Mouse (Mus musculus) ES-Bruce4 (cell line): ENCODE results near the gene Fcgrt. TPM values are rescaled to one million over a fixed set of nuclear protein-coding genes. Genes with fewer than 3 reads are reported as not detected.
A peak's percentile ranks its signal among the peaks of the same experiment; 100 is the strongest.

Experiments used
- H3K27ac ChIP-seq: 2 replicates; pipeline ENCODE4 v1.5.1; 2012; ENCODE audit warnings: low read length, inconsistent platforms; ENCODE audit not compliant: insufficient read depth
- H3K27me3 ChIP-seq: 2 replicates; pipeline ENCODE4 v1.6.1; 2012; ENCODE audit warnings: mild to moderate bottlenecking, low read length, inconsistent platforms; ENCODE audit not compliant: control insufficient read depth, poor library complexity, insufficient read depth, severe bottlenecking
- H3K36me3 ChIP-seq: 2 replicates; pipeline ENCODE4 v1.6.1; 2012; ENCODE audit warnings: inconsistent platforms, mild to moderate bottlenecking, low read length, moderate library complexity; ENCODE audit not compliant: control insufficient read depth, poor library complexity, insufficient read depth, severe bottlenecking
- H3K4me1 ChIP-seq: one replicate; pipeline ENCODE4 v1.8.1; 2011; ENCODE audit warnings: low read length; ENCODE audit not compliant: control insufficient read depth, insufficient read depth
- H3K4me3 ChIP-seq: 2 replicates; pipeline ENCODE4 v1.5.1; 2011; ENCODE audit warnings: low read depth, mild to moderate bottlenecking, low read length
- H3K9ac ChIP-seq: 2 replicates; pipeline ENCODE4 v1.6.1; 2012; ENCODE audit warnings: low read depth, mild to moderate bottlenecking, inconsistent platforms; ENCODE audit not compliant: poor library complexity, severe bottlenecking
- H3K9me3 ChIP-seq: replicated peaks from 2 replicates; pipeline ENCODE4 v1.6.1; 2012; ENCODE audit warnings: mild to moderate bottlenecking, low read length, inconsistent platforms; ENCODE audit not compliant: control insufficient read depth, poor library complexity, insufficient read depth, severe bottlenecking
- CTCF ChIP-seq: IDR thresholded peaks from one replicate; pipeline ENCODE4 v1.8.1; 2011; ENCODE audit warnings: low read depth, low read length
- EP300 ChIP-seq: IDR thresholded peaks from 2 replicates; pipeline ENCODE4 v1.6.1; 2011; ENCODE audit warnings: low read depth, low read length; ENCODE audit not compliant: insufficient read depth
- POLR2A ChIP-seq: IDR thresholded peaks from one replicate; pipeline ENCODE4 v1.8.1; 2011; ENCODE audit warnings: low read length; ENCODE audit not compliant: insufficient read depth
- polyA plus RNA-seq: library from polyadenylated mRNA; stranded (reverse); fragments of >200 nt; gene quantifications from 2 replicates; pipeline ENCODE4 v1.2.4, GENCODE M21; 2011; ENCODE audit warnings: low read depth; ENCODE audit not compliant: missing spikeins, insufficient read depth, insufficient read length

Fcgrt gene
- polyA plus RNA-seq, 1 experiment: 2.0 TPM

DNA sequence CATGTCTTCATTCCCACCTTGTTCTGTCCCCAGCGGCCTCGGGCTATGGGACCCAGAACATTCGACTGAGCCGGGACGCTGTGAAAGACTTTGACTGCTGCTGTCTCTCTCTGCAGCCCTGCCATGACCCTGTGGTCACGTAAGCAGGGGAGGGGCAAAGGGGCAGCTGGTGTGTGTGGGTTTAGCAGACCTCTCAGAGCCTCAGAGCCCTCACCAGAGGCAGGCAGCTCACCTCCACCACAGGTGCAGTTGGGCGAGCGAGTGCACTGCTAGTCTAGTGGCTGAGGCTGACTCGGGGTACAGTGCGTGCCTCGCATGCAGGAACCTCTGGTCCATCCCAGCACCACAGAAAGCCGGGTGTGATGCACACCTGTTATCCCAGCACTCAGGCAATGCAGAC lies 29.7 kb downstream of the Fcgrt start:
- no peak for TF ChIP-seq POLR2A
- TF ChIP-seq CTCF: no peak
- TF ChIP-seq EP300: no peak
- H3K27ac ChIP-seq: no peak overlapping the region
- H3K9ac ChIP-seq: no peak overlapping the region
- no peaks in the 10 kb centered on the region for H3K36me3 ChIP-seq
- no peaks in the 10 kb centered on the region for H3K4me1 ChIP-seq
- no peaks in the 10 kb centered on the region for H3K27me3 ChIP-seq
- no peaks in the 10 kb centered on the region for H3K9me3 ChIP-seq
- no peak overlapping the region for H3K4me3 ChIP-seq

DNA sequence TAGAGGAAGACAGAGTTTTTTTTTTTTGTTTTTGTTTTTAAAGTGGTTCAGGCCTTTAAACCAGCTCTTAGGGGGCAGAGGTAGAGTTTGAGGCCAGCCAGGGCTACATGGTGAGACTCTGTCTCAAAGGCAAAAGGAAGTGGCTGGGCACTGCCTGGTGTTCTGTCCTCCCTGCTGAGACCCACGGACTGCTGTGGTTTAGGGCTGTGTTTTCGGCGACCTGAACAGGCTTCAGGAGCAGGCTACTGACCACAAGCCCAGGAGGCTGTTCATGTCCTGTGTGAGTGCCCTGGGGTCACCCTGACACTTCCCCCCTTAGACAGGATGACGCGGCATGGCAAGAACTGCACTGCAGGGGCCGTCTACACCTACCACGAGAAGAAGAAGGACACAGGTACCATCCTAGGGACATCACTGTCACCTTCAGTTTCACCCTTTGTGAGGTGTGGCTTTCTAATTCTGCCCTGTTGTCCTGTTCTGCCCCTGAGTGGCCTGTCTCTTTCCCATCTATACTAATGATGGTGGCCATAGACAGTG lies 30.4 kb downstream of the Fcgrt start:
- Histone ChIP-seq H3K4me1 (no peaks in the 10 kb centered on the region), H3K4me3 (no peak overlapping the region), H3K9me3 (no peaks in the 10 kb centered on the region), H3K9ac (no peak overlapping the region), H3K27ac (no peak overlapping the region), H3K27me3 (no peaks in the 10 kb centered on the region), H3K36me3 (no peaks in the 10 kb centered on the region)
- TF ChIP-seq EP300: no peak
- TF ChIP-seq POLR2A: no peak
- no peak for TF ChIP-seq CTCF

DNA sequence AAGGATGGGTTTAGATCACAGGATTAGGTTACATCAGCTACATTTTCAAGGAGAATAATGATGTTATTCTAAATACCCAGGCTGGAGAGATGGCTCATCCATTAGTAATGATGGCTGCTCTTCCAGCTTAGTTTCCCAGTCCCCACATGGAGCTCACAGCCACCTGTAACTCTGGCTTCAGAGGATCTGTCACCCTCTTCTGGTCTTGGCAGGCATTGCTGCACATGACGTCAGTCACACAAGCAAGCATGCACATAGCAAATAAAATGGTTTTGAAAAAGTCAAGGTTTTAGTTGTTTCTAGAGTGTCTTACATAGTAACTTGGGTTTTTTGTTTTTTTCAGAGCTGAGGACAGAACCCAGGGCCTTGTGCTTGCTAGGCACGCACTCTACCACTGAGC lies 31.4 kb downstream of the Fcgrt start:
- Histone ChIP-seq H3K36me3 (no peaks in the 10 kb centered on the region), H3K27ac (no peak overlapping the region), H3K4me3 (no peak overlapping the region), H3K9ac (no peak overlapping the region), H3K27me3 (no peaks in the 10 kb centered on the region), H3K9me3 (no peaks in the 10 kb centered on the region), H3K4me1 (no peaks in the 10 kb centered on the region)
- peak; percentile 82 for TF ChIP-seq CTCF
- TF ChIP-seq POLR2A: no peak
- TF ChIP-seq EP300: no peak

DNA sequence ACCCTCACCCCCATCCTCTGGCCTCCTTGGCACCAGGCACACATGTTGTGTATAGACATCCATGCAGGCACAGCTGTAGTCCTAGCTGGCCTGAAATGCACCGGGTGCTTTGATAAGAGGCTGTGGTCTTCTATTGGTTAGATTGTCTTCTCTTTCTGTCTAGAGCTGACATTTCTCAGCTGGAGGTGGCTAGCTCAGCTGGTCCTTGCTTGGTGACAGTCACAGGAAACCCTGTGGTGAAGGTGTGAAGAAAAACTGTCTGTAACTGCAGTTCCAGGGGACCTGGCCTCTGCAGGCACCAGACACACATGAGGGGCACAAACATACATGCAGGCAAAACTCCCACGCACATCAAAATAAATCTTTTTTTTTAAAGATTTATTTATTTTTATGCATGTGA lies 34.0 kb downstream of the Fcgrt start:
- Histone ChIP-seq H3K4me1 (no peaks in the 10 kb centered on the region), H3K36me3 (no peaks in the 10 kb centered on the region), H3K4me3 (no peak overlapping the region), H3K9me3 (no peaks in the 10 kb centered on the region), H3K27me3 (no peaks in the 10 kb centered on the region), H3K9ac (no peak overlapping the region), H3K27ac (no peak overlapping the region)
- TF ChIP-seq CTCF: no peak
- TF ChIP-seq EP300: no peak
- no peak for TF ChIP-seq POLR2A

DNA sequence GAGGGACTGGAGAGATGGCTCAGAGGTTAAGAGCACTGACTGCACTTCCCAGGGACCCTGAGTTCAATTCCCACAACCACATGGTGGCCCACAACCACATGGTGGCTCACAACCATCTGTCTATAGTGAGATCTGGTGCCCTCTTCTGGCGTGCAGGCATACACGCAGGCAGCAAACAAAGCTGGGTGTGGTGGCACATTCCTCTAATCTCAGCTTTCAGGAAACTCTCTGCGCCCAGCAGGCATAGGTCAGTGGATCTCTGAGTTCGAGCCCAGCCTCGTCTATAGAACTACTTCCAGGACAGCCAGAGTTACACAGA lies 35.7 kb downstream of the Fcgrt start:
- H3K4me3 ChIP-seq: no peak overlapping the region
- H3K27me3 ChIP-seq: no peaks in the 10 kb centered on the region
- H3K9ac ChIP-seq: peak overlapping the region; percentile 24; the same call in 1 of the 2 replicates
- peak overlapping the region; percentile 68 for H3K27ac ChIP-seq
- no peaks in the 10 kb centered on the region for H3K36me3 ChIP-seq
- no peaks in the 10 kb centered on the region for H3K4me1 ChIP-seq
- H3K9me3 ChIP-seq: no peaks in the 10 kb centered on the region
- TF ChIP-seq EP300: peak; percentile 80; the same call in 1 of the 2 replicates
- TF ChIP-seq POLR2A: no peak
- peak; percentile 99 for TF ChIP-seq CTCF

DNA sequence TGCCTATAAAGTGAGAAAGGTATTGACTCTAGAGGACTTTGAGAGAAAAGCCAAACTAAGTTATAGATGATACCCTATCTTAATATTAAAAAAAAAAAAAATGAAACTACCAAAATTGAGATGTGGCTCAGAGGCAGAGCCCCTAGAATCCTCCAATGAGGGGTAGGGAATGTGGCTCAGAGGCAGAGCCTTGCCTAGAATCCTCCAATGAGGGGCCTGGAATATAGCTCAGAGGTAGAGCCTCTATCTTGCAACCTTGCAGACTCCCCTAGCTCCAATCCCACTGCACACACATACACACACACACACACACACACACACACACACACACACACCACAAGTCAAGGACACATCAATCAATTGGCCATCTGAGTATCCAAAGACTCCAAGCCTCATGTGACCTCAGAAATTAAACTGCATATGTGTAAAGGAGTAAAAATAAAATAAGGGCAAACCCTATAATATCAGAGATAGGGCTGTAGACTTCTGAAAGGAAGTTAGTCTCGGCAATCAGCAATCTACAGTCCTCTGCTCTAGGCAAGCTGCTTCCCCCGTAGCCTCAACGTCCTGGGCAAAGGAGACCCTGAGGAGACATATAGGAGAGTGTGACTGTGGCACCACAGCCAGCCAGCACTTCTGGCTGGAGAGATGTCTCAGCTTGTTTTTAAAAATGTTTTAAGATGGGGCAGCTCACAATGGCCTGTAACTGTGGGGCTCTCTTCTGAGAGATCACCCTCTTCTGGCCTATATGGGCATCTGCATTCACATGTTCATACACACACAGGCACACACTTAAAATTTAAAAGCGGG lies 36.3 kb downstream of the Fcgrt start:
- no peaks in the 10 kb centered on the region for H3K4me1 ChIP-seq
- H3K4me3 ChIP-seq: no peak overlapping the region
- TF ChIP-seq CTCF: no peak
- TF ChIP-seq EP300: no peak
- TF ChIP-seq POLR2A: no peak
- peak overlapping the region; percentile 68 for H3K27ac ChIP-seq
- no peaks in the 10 kb centered on the region for H3K27me3 ChIP-seq
- H3K36me3 ChIP-seq: no peaks in the 10 kb centered on the region
- no peaks in the 10 kb centered on the region for H3K9me3 ChIP-seq
- peak overlapping the region; percentile 24; the same call in 1 of the 2 replicates for H3K9ac ChIP-seq
